Mouse (Mus musculus): Measurements from ENCODE around the gene Atp12a. TPM values are rescaled to one million over a fixed set of nuclear protein-coding genes. Genes with fewer than 3 reads are reported as not detected.

The Atp12a gene
- not detected in 2 replicates for polyA plus RNA-seq (2015; fragmentation: Nextera tagmentation; extraction: Ambion mirVana)

DNA sequence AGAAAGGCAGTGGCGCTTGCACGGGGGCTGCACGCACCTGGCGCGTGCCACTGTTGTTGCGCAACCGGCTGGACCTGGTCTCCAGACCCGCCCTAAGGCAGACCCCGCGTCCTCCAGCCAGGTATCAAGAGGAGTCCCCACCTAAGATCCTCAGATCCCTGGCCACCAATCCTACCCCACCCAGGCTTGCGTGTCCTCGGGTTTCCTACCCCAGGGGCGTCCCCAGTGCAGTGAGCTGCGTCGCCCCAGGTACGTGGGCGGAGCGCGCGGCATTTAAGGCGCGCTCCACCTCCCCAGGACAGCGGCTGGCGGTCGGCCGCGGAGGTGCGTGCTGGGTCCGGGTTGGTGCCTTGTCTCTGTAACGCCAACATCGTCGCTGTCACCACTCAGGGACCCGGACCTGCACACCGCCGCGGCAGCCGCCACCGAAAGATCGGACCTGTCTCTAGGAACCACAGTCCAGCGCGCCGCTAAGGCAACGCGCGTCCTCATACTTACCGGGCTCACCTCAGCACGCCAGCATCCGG, at the start of gene Atp12a:
TSS of gene Atp12a (plus strand) at position 358 of the 527 bp plus-strand sequence.

DNA sequence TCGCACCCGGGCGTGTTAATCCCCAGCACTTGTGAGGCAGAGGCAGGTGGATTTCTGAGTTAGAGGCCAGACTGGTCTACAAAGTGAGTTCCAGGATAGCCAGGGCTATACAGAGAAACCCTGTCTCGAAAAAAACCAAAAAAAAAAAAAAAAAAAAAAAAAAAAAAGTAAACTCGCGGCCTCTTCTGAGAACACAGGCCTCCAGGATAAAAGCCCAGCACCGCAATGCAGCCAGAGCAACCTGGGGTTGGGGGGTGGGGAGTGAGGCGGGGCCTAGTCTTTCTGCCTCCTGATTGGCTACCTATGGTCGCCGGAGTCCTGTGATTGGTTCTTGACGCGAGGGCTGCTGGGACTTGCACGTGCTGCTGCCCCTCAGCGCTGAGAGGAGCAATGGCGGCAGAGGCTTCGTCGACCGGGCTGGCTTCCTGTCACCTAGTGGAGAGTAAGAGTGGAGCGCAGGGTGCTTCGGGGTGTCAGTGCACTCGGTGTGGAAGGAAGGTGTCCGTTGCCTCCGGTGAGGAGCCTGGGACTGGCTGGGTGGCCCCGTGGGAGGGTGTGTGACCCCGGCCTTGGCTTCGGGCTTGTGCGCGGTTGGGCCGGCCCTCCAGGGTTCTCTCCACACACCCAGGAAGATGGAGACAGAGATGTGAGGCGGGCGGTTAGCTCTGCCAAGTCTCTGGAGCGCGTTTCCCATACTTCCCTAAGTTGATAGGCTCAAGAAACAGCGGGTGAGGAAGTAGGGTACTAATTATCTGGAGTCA, 37.6 kb downstream of the Atp12a start, which contains the start of gene Rnf17:
TSS of gene Rnf17 (plus strand) at position 271 of the 761 bp plus-strand sequence.

Other genes with a start within 250 kb of the Atp12a start
- not detected in 2 replicates for gene Gzme, start 244.4 kb upstream of the Atp12a start, polyA plus RNA-seq (2015; fragmentation: Nextera tagmentation; extraction: Ambion mirVana)
- gene Gzmd, start 232.5 kb upstream of the Atp12a start, polyA plus RNA-seq (2015; fragmentation: Nextera tagmentation; extraction: Ambion mirVana) = not detected in 2 replicates
- gene Gzmg, start 205.5 kb upstream of the Atp12a start, polyA plus RNA-seq (2015; fragmentation: Nextera tagmentation; extraction: Ambion mirVana) = not detected in 2 replicates
- 0.13 TPM in 1 of 2 replicates, not detected in the other for gene Gzmn, start 190.5 kb upstream of the Atp12a start, polyA plus RNA-seq (2015; fragmentation: Nextera tagmentation; extraction: Ambion mirVana)
- not detected in 2 replicates for gene Gzmf, start 153.7 kb upstream of the Atp12a start, polyA plus RNA-seq (2015; fragmentation: Nextera tagmentation; extraction: Ambion mirVana)
- gene Gzmc, start 130.4 kb upstream of the Atp12a start, polyA plus RNA-seq (2015; fragmentation: Nextera tagmentation; extraction: Ambion mirVana) = not detected in 2 replicates
- not detected in 2 replicates for gene Gzmb, start 102.8 kb upstream of the Atp12a start, polyA plus RNA-seq (2015; fragmentation: Nextera tagmentation; extraction: Ambion mirVana)
- gene Rnf17, start 37.5 kb downstream of the Atp12a start, polyA plus RNA-seq (2015; fragmentation: Nextera tagmentation; extraction: Ambion mirVana) = 0.54 and 0.72 TPM in 2 replicates
- 2.9 and 3.1 TPM in 2 replicates for gene Cenpj, start 210.4 kb downstream of the Atp12a start, polyA plus RNA-seq (2015; fragmentation: Nextera tagmentation; extraction: Ambion mirVana)
- 6.2 and 6.7 TPM in 2 replicates for gene Parp4, start 210.6 kb downstream of the Atp12a start, polyA plus RNA-seq (2015; fragmentation: Nextera tagmentation; extraction: Ambion mirVana)